Mouse (Mus musculus) macrophage (primary cell): ENCODE results near the gene Mrps11. TPM values are rescaled to one million over a fixed set of nuclear protein-coding genes. Genes with fewer than 3 reads are reported as not detected.

Experiments used
- H3K27ac ChIP-seq: fragments of 350-480 bp; formaldehyde crosslinking; 2 replicates; pipeline ENCODE4 v1.9.0; 2021
- H3K36me3 ChIP-seq: fragments of 350-480 bp; formaldehyde crosslinking; 2 replicates; pipeline ENCODE4 v1.9.0; 2021; ENCODE audit errors: inconsistent target
- H3K4me3 ChIP-seq: fragments of 350-480 bp; formaldehyde crosslinking; 2 replicates; pipeline ENCODE4 v1.9.0; 2021; ENCODE audit errors: inconsistent target
- H3K79me2 ChIP-seq: fragments of 350-480 bp; formaldehyde crosslinking; 2 replicates; pipeline ENCODE4 v1.9.0; 2021; ENCODE audit errors: inconsistent target
- WGBS: methylation state at CpG from one replicate; pipeline ENCODE4 v1.1.7; 2026; ENCODE audit warnings: inconsistent platforms; ENCODE audit not compliant: missing documents; 5-methylcytosine and 5-hydroxymethylcytosine counted together
- polyA plus RNA-seq: library from polyadenylated mRNA; stranded (reverse); fragments of 250-400 nt; gene quantifications from 3 replicates; pipeline ENCODE4 v1.2.4, GENCODE M21; 2018; ENCODE audit warnings: inconsistent platforms

The Mrps11 gene
- polyA plus RNA-seq, 1 experiment from 2014 or later = 19.1 TPM

DNA sequence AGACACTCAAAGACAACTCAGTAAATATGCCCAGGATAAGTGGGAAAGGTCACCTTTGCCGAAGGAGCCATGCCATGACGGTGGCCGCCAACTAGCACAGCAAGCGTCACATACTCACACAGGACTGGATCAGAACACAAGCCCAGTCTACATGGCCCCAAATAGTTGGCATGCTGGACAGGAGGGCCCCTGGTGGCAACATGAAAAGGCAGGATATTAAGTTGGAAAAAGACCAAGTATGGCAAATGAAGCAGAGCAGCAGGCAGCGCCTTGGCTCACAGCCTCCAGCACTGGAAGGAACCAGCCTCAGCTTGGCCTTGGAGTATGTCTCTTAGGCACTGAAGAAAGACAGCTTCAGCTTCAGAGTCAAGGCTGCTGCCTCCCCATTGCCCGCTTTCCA lies 30.9 kb downstream of the Mrps11 start:
- Histone ChIP-seq H3K27ac (no peak overlapping the region), H3K36me3 (no peaks in the 10 kb centered on the region), H3K4me3 (no peak overlapping the region), H3K79me2 (no peaks in the 10 kb centered on the region)
- WGBS = 96% methylated on average over 6 of the region's 6 CpGs

- Histone ChIP-seq H3K4me3 (no peak overlapping the region), H3K36me3 (no peaks in the 10 kb centered on the region), H3K79me2 (no peaks in the 10 kb centered on the region), H3K27ac (no peak overlapping the region)
These were observed 31.8 kb downstream of the Mrps11 start for GRCm38 (mm10) chr7:78814766-78815165.

- Histone ChIP-seq H3K79me2 (no peaks in the 10 kb centered on the region), H3K4me3 (no peak overlapping the region), H3K27ac (no peak overlapping the region), H3K36me3 (no peaks in the 10 kb centered on the region)
- WGBS = 92% methylated on average over 12 of the region's 12 CpGs
These were observed 35.4 kb downstream of the Mrps11 start for GRCm38 (mm10) chr7:78818336-78818735.

DNA sequence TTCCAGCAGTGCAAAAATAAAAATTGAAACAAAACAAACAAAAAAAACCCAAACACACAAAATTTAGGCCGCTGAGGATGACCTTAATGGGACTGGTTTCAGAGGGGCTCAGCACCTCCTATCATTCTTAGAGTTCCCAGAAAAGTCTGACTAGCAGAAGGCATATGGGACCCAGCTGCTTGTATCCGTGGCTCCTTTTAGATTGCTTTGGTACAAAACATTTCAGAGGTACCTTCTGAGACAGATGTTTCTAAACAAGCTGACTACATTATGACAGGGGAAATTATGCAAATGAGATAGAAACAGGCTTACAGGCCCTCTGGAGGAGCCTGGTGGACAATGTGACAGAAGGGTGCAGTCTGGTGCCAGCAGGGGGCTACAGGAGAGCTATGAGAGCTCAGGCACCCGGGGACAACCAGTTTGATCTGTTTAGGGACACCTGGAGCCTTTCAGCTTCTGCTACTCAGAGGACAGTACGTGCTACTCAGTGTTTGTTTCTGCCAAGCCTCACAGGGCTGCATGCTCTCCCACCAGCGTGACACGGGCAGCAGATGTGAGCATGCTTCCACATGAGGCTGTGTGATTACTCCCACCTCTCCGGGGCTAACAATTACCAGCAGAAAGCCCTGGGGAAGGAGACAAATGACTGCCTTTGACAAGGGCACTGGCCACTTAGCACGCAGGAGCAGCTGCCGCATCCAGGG lies 43.9 kb downstream of the Mrps11 start:
- H3K36me3 ChIP-seq = peaks cover 60% of the 10 kb centered on the region; the same call in 1 of the 2 replicates
- WGBS = 89% methylated on average over 9 of the region's 9 CpGs
- no peaks in the 10 kb centered on the region for H3K79me2 ChIP-seq
- no peak overlapping the region for H3K27ac ChIP-seq
- H3K4me3 ChIP-seq = no peak overlapping the region

- H3K36me3 ChIP-seq = peaks cover 60% of the 10 kb centered on the region; the same call in 1 of the 2 replicates
- H3K79me2 ChIP-seq = no peaks in the 10 kb centered on the region
- no peak overlapping the region for H3K27ac ChIP-seq
These were observed 44.9 kb downstream of the Mrps11 start for GRCm38 (mm10) chr7:78827749-78828362.

GRCm38 (mm10) chr7:78835656-78836055 lies 52.7 kb downstream of the Mrps11 start:
- peaks cover 25% of the 10 kb centered on the region; the same call in 1 of the 2 replicates for H3K36me3 ChIP-seq
- H3K4me3 ChIP-seq = no peak overlapping the region
- no peak overlapping the region for H3K27ac ChIP-seq
- WGBS = 94% methylated on average over 4 of the region's 4 CpGs
- no peaks in the 10 kb centered on the region for H3K79me2 ChIP-seq

More at GRCm38 (mm10) chr7:78827749-78828362, 44.9 kb downstream of the Mrps11 start:
- whole genome bisulfite sequencing = 92% methylated on average over 14 of the region's 14 CpGs
- H3K4me3 ChIP-seq = no peak overlapping the region

- WGBS = 34% methylated on average over 4 of the region's 4 CpGs
- Histone ChIP-seq H3K4me3 (no peak overlapping the region), H3K36me3 (peaks cover 36% of the 10 kb centered on the region; the same call in 1 of the 2 replicates), H3K27ac (no peak overlapping the region), H3K79me2 (no peaks in the 10 kb centered on the region)
These were observed 54.3 kb downstream of the Mrps11 start for GRCm38 (mm10) chr7:78837250-78837649.

GRCm38 (mm10) chr7:78841601-78842000 lies 58.7 kb downstream of the Mrps11 start:
- Histone ChIP-seq H3K79me2 (peaks cover 6% of the 10 kb centered on the region; the same call in 1 of the 2 replicates), H3K36me3 (peaks cover 50% of the 10 kb centered on the region; the same call in 1 of the 2 replicates), H3K27ac (no peak overlapping the region), H3K4me3 (no peak overlapping the region)
- 87% methylated on average over 5 of the region's 5 CpGs for WGBS

Other genes starting within 250 kb of the Mrps11 start
- gene Ntrk3, start 45.1 kb upstream of the Mrps11 start, polyA plus RNA-seq = not detected in 3 replicates
- gene Mrpl46, start 412 bp downstream of the Mrps11 start, polyA plus RNA-seq = 17.1 to 26.3 TPM (median 24.3 TPM) in 3 replicates
- gene Det1, start 64.1 kb downstream of the Mrps11 start, polyA plus RNA-seq = 5.4 to 8.0 TPM (median 7.0 TPM) in 3 replicates
- 17.1 to 40.8 TPM (median 21.4 TPM) in 3 replicates for gene Aen, start 112.7 kb downstream of the Mrps11 start, polyA plus RNA-seq
- gene Isg20, start 130.3 kb downstream of the Mrps11 start, polyA plus RNA-seq = 7.3 to 28.0 TPM (median 9.8 TPM) in 3 replicates